In genomic region chr1:16798292-16798691, GRCm38 (mm10) we compare ENCODE assay signal across 8 mouse cellular contexts.
A peak's percentile ranks its signal among the peaks of the same experiment; 100 is the strongest.
DNase-seq lines count a peak whose midpoint lies in the region; ATAC-seq and TF ChIP-seq lines count a peak whose summit lies in the region.

No protein-coding gene starts in this region.

- 76% methylated on average over 6 of the region's 6 CpGs for WGBS in hindbrain, postnatal 0 days

- no peak overlapping the region for H3K27ac ChIP-seq in hindbrain, postnatal 0 days

- no peak overlapping the region for H3K4me3 ChIP-seq in hindbrain, postnatal 0 days (ENCODE audit: low read length)

- ATAC-seq in hindbrain, postnatal 0 days: peak; percentile 86

- H3K4me2 ChIP-seq in hindbrain, postnatal 0 days (ENCODE audit: low read depth, low read length): no peak overlapping the region

- no peaks in the 10 kb centered on the region for H3K36me3 ChIP-seq in hindbrain, postnatal 0 days (ENCODE audit: insufficient read depth, low read length)

- H3K9me3 ChIP-seq in hindbrain, postnatal 0 days (ENCODE audit: low read length): no peaks in the 10 kb centered on the region

- peak; percentile 28 for DNase-seq in MEL-GATA-1-ER (ENCODE audit: extremely low read depth, low read depth)
- DNase-seq in cerebellum, adult 8-10 months: peak; percentile 90
- peak; percentile 48 to 71 for DNase-seq in frontal cortex, postnatal 10 days (ENCODE audit: low spot score in 2 of 2)
- DNase-seq in hindbrain, postnatal 0 days (ENCODE audit: low spot score): peak; percentile 79
- peak; percentile 66 for DNase-seq in left cerebral cortex, adult 11 months (ENCODE audit: low spot score)
- DNase-seq in lung, postnatal 4 days: peak; percentile 73 to 84
- peak; percentile 91 to 92 for DNase-seq in right cerebral cortex, adult 2 months (ENCODE audit: low spot score in 2 of 2)
- DNase-seq in urinary bladder, postnatal 14 days (ENCODE audit: low spot score): peak; percentile 78

- peak; percentile 81 for TF ChIP-seq CTCF in hindbrain, postnatal 0 days (IDR thresholded peaks at IDR 0.05; ENCODE audit: low read depth)

- H3K27me3 ChIP-seq in hindbrain, postnatal 0 days (ENCODE audit: insufficient read depth, low read length): no peaks in the 10 kb centered on the region

- H3K4me1 ChIP-seq in hindbrain, postnatal 0 days (ENCODE audit: insufficient read depth, low read length): no peaks in the 10 kb centered on the region

- no peak overlapping the region for H3K9ac ChIP-seq in hindbrain, postnatal 0 days (replicated peaks; ENCODE audit: low read length)

Comparison
In these comparisons a context has a peak if more than half of its experiments do, and no peak if none do; other contexts are left out.
1. DNase-seq: peak in every context shown above with its lines; median percentile 92 in right cerebral cortex, adult 2 months; 90 in cerebellum, adult 8-10 months; 79 in hindbrain, postnatal 0 days; 78 in lung, postnatal 4 days; 78 in urinary bladder, postnatal 14 days; 66 in left cerebral cortex, adult 11 months; 60 in frontal cortex, postnatal 10 days; 28 in MEL-GATA-1-ER.